Mouse (Mus musculus): ENCODE measurements around the gene Ctdspl.

Gene Ctdspl

GRCm38 (mm10) chr9:119029568-119029967, 103.3 kb downstream of the Ctdspl start:
- no peak for DNase-seq (ENCODE audit: low spot score)

- no peak for DNase-seq (ENCODE audit: low spot score)
Measured at GRCm38 (mm10) chr9:119031038-119031437, 104.8 kb downstream of the Ctdspl start.

GRCm38 (mm10) chr9:119031772-119032171, 105.5 kb downstream of the Ctdspl start:
- DNase-seq (ENCODE audit: low spot score) = no peak

DNA sequence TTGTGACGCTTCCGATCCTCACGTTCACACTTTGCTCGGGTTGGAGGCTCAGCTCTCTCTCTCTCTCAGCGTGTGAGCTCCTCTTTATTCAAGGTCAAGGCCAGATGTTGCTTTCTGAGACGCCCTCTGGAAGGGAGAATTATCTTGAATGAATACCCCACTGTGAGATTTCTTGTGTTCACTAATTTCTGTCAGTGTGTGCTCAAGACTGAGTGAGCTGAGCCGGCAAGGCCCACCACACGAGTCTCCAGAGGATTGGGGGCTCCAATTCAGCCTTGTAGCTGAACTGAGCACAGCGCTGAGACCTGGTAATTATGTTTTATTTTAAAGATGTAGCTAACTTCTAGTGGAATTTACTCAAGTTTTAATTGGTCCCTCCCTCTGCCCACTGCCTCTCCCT, 106.3 kb downstream of the Ctdspl start:
- DNase-seq (ENCODE audit: low spot score) = no peak

DNA sequence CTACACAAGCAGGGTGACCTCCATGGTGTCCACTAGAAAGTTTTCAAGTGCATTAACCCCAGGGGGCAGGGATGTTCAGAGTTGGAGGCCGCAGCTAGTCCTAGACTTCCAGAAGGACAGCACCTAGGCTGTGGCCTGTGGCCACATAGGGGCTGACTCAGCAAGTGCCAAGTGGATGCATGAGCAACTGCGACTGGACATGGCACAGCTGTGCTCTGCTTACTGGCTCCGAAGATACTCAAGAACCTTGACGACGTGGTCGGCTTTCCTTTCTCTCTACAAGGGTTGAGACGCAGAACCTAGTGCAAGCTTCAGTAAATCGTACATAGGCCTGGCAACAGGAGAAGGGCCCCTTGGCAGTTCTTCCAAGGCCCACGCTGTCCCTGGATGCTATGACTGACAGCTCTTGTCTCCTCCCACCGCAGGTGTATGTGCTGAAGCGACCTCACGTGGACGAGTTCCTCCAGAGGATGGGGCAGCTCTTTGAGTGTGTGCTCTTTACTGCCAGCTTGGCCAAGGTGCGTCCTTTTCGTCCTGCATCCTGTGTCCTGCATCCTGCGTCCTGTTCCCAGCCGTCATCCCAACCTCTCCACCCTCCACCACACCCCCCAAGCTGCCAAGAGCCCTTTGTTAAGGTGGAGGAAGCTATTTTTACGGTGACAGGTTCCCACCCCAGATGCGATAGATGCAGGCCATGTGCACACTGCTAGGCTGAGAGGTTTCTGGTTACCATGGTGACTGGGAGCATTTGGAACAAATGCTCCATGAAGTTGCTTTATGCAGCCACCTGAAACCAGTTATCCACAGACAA, 107.1 kb downstream of the Ctdspl start:
- DNase-seq (ENCODE audit: low spot score) = no peak

- no peak for DNase-seq (ENCODE audit: low spot score)
Measured at GRCm38 (mm10) chr9:119034069-119034468, 107.8 kb downstream of the Ctdspl start.

GRCm38 (mm10) chr9:119034676-119035665, 108.7 kb downstream of the Ctdspl start:
- DNase-seq (ENCODE audit: low spot score) = no peak

- DNase-seq (ENCODE audit: low spot score) = no peak
Measured at GRCm38 (mm10) chr9:119035836-119036235, 109.6 kb downstream of the Ctdspl start.

- no peak for DNase-seq (ENCODE audit: low spot score)
Measured at GRCm38 (mm10) chr9:119037076-119037730, 111.0 kb downstream of the Ctdspl start.

DNA sequence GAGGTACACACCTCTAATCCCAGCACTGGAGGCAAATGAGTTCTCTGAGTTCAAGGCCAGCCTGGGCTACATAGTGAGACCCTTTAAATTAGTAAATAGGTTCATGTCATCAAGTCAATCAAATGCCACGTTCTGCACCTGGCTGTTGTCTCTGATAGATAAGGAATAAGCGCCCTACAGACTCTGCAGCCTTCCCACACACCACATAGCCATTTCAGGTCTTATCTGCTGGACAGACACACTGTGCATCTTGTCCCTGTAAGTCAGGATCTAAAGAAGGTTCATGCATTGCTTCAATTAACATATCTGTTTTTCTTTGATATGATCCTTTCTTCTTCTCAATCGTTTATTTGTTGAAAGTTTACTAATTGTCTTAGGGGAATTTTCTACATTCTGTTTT, 112.3 kb downstream of the Ctdspl start:
- DNase-seq (ENCODE audit: low spot score) = no peak

DNA sequence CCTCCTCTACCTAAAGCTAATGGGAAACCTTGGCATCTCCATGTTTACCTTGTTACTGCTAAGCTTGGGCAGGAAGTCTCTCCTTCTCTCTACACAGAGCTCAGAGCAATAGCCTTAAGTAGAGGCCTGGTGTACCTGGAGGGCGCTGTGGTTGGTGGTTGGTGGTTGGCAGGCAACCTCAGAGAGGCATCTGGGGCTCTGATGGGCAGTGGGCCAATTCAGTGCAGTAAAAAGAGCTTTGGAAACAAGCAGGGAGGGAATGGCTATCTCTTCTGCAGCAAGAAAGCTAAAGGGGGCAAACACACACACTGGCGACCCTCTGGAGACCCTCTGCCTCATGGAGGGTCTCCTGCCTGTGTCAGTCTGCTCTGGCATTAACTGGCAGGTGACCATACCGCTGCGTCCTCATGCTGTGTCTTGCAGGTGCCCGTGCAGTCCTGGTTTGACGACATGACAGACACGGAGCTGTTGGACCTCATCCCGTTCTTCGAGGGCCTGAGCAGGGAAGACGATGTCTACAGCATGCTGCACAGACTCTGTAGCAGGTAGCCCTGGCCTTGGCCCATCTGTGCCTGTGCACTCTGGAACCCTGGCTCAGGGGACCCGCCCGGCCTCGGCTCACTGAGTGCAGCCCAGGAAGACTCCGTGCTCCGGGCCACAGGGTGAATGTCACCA, 114.0 kb downstream of the Ctdspl start:
- no peak for DNase-seq (ENCODE audit: low spot score)

GRCm38 (mm10) chr9:119048182-119048903, 122.1 kb downstream of the Ctdspl start:
- no peak for DNase-seq (ENCODE audit: low spot score)

DNA sequence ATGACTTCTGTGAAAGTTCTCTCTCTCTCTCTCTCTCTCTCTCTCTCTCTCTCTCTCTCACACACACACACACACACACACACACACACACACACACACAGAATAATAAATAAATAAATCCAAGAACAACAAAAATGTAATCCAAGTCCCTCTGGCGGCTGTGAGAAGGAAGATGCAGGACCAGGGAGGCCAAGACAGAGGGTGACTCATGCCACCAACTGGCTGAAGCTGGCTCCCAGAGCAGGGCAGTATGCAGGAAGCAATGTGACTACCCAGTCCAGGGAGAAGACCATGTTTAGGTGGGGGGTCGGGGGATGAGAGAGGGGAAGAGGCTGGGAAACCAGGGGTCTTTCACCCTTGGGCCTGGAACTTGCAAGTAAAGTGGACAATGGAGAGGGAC, 124.9 kb downstream of the Ctdspl start:
- DNase-seq (ENCODE audit: low spot score) = no peak

GRCm38 (mm10) chr9:119052154-119052944, 126.1 kb downstream of the Ctdspl start, which contains the start of gene Vill:
TSS of gene Vill (plus strand) at chr9:119052778.
- DNase-seq (ENCODE audit: low spot score) = no peak

DNA sequence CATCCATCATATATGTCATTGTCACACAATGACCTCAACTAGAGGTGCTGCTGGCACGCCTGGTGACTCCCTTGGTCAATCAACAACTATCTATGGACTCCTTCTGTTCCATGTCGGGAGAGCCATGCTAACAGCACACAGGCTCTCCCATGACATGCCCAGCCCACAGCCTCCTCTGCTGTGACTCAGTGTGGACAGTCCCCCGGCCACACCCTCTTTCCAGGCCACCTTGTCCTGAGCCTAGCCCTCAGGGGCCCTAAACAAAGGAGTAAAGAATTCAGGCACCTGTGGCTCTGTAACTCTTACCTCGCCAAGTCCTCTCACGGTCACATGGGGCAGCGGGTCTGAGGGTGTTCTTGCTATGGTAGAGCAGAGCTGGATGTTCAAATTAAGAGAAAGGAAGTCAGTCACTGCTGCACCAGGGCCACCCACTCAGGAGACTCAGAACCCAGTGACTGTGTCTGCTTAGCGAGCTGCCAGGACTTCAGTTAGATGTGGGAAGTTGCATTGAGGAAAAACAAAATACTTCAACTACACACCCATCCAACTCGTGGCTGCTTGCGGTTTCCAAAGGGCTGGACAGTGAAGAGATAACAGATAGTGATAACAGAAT, 127.8 kb downstream of the Ctdspl start:
- DNase-seq (ENCODE audit: low spot score) = no peak

- DNase-seq (ENCODE audit: low spot score) = no peak
Measured at GRCm38 (mm10) chr9:119055336-119055735, 129.1 kb downstream of the Ctdspl start.

DNA sequence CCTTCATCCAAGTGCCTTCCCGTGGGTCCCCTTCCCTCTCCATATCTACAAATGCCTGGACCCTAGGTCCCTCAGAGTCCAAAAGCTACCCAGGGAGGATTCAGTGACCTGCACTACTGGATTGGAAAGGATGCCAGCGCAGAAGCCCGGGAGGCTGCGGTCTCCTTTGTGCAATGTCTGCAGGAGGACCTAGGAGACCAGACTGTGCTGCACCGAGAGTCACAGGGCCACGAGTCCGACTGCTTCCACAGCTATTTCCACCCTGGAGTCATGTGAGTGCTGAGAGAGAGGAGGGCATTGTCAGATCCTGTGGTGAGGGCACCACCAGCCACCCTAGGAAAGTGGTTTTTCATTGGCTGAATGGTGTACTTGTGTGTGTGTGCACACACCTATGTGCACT, 132.0 kb downstream of the Ctdspl start:
- no peak for DNase-seq (ENCODE audit: low spot score)

DNA sequence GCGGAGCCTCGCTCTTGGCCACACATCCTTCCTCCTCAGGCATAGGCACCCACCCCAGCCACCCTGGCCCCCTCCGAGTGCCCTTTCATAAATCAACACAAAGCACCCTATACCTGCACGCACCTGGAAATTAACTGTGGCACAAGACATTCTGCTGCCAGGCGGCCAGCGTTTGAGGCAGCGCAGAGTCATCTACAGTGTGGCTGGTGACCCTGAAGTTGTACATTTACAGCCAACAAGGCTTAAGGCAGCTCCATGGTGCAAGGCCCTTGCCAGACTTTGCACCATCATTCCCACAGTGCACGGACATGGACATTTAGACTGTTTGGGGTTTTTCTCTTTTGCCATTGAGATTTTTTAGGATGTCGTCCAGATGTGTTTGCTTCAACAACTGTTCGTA, 134.4 kb downstream of the Ctdspl start:
- DNase-seq (ENCODE audit: low spot score) = no peak

- DNase-seq (ENCODE audit: low spot score) = no peak
Measured at GRCm38 (mm10) chr9:119063036-119063644, 136.9 kb downstream of the Ctdspl start.

All from T-cell, adult 2 months (primary cell).